Mouse (Mus musculus): ENCODE measurements around the gene Cops6.
A peak's percentile ranks its signal among the peaks of the same experiment; 100 is the strongest.

Cops6 gene

GRCm38 (mm10) chr5:138165594-138165993 lies 4.7 kb downstream of the Cops6 start:
- TF ChIP-seq GATA4 (IDR thresholded peaks at IDR 0.05; ENCODE audit: insufficient replicate concordance, low read length) = no peak

GRCm38 (mm10) chr5:138170936-138171561 lies 10.2 kb downstream of the Cops6 start:
- peak; percentile 93 for TF ChIP-seq GATA4 (IDR thresholded peaks at IDR 0.05; ENCODE audit: insufficient replicate concordance, low read length)

GRCm38 (mm10) chr5:138171695-138172491 lies 11.0 kb downstream of the Cops6 start, which contains the start of the genes Ap4m1 and Mcm7:
Gene Ap4m1 (plus strand): TSS chr5:138172002.
Gene Mcm7 (minus strand): TSS chr5:138172422.
- TF ChIP-seq GATA4 (IDR thresholded peaks at IDR 0.05; ENCODE audit: insufficient replicate concordance, low read length) = peak; percentile 71; the same call in 1 of the 2 replicates

GRCm38 (mm10) chr5:138173217-138173616 lies 12.3 kb downstream of the Cops6 start:
- no peak for TF ChIP-seq GATA4 (IDR thresholded peaks at IDR 0.05; ENCODE audit: insufficient replicate concordance, low read length)

- TF ChIP-seq GATA4 (IDR thresholded peaks at IDR 0.05; ENCODE audit: insufficient replicate concordance, low read length) = no peak
Observed at GRCm38 (mm10) chr5:138186950-138187638, 26.2 kb downstream of the Cops6 start, which contains the start of the genes Taf6 and Cnpy4. Gene Taf6 (minus strand): TSS chr5:138187451. Gene Cnpy4 (plus strand): TSS chr5:138187485.

- TF ChIP-seq GATA4 (IDR thresholded peaks at IDR 0.05; ENCODE audit: insufficient replicate concordance, low read length) = no peak
Observed at GRCm38 (mm10) chr5:138187661-138188306, 26.9 kb downstream of the Cops6 start.

- 0 out of 2 replicates have a peak, but pooled peaks have one; percentile 5 for TF ChIP-seq GATA4 (IDR thresholded peaks at IDR 0.05; ENCODE audit: insufficient replicate concordance, low read length)
Observed at GRCm38 (mm10) chr5:138193771-138194727, 33.2 kb downstream of the Cops6 start, which contains the start of gene Mblac1. Gene Mblac1 (plus strand): TSS chr5:138194314.

- TF ChIP-seq GATA4 (IDR thresholded peaks at IDR 0.05; ENCODE audit: insufficient replicate concordance, low read length) = no peak
Observed at GRCm38 (mm10) chr5:138194755-138195345, 34.0 kb downstream of the Cops6 start.

GRCm38 (mm10) chr5:138195463-138195862 lies 34.6 kb downstream of the Cops6 start:
- no peak for TF ChIP-seq GATA4 (IDR thresholded peaks at IDR 0.05; ENCODE audit: insufficient replicate concordance, low read length)

GRCm38 (mm10) chr5:138199576-138199975 lies 38.7 kb downstream of the Cops6 start:
- TF ChIP-seq GATA4 (IDR thresholded peaks at IDR 0.05; ENCODE audit: insufficient replicate concordance, low read length) = no peak

GRCm38 (mm10) chr5:138202086-138202485 lies 41.2 kb downstream of the Cops6 start:
- no peak for TF ChIP-seq GATA4 (IDR thresholded peaks at IDR 0.05; ENCODE audit: insufficient replicate concordance, low read length)

GRCm38 (mm10) chr5:138207253-138207652 lies 46.4 kb downstream of the Cops6 start:
- no peak for TF ChIP-seq GATA4 (IDR thresholded peaks at IDR 0.05; ENCODE audit: insufficient replicate concordance, low read length)

GRCm38 (mm10) chr5:138207873-138208272 lies 47.0 kb downstream of the Cops6 start:
- no peak for TF ChIP-seq GATA4 (IDR thresholded peaks at IDR 0.05; ENCODE audit: insufficient replicate concordance, low read length)
